15 mouse cellular contexts compared by ENCODE assay signal in genomic region chr8:105464595-105464994, GRCm38 (mm10). TPM values are rescaled to one million over a fixed set of nuclear protein-coding genes. Genes with fewer than 3 reads are reported as not detected.
DNase-seq lines count a peak whose midpoint lies in the region; ATAC-seq and TF ChIP-seq lines count a peak whose summit lies in the region.
"Had no signal": no experiment of that assay in that cellular context is flagged by ENCODE, and none has a peak within 500 bp of the region (broad histone marks: within the 10 kb centered on the region; RNA-seq: fewer than 3 reads in every experiment).

No protein-coding gene starts in this region.

- intact Hi-C loops in gastrocnemius, adult 2 months (cut with DNase I): no loop called here
- intact Hi-C loops in gastrocnemius, postnatal 36 days (cut with DNase I): no loop called here

- ATAC-seq in lung, embryonic 16.5 days (ENCODE audit: low read depth): no peak
- ATAC-seq in lung, postnatal 0 days: no peak
- ATAC-seq in hematopoietic stem cell, adult 5-6 weeks (replicated peaks in 1 of 2; ENCODE audit: insufficient read depth in 1 of 2, low FRiP score in 2 of 2, low TSS enrichment in 1 of 2, low read depth in 1 of 2, poor library complexity in 2 of 2, severe bottlenecking in 2 of 2): peak; percentile 54 to 58
- ATAC-seq: forebrain, embryonic 16.5 days had no signal

- H3K9me3 ChIP-seq in lung, embryonic 16.5 days (ENCODE audit: control insufficient read depth, low read length): no peaks in the 10 kb centered on the region
- no peaks in the 10 kb centered on the region for H3K9me3 ChIP-seq in lung, postnatal 0 days (ENCODE audit: low read length)
- H3K9me3 ChIP-seq: embryonic facial prominence, embryonic 13.5 days; limb, embryonic 10.5 days; liver, embryonic 15.5 days had no signal

- H3K27me3 ChIP-seq in lung, embryonic 16.5 days (ENCODE audit: control insufficient read depth, insufficient read depth, low read depth, low read length): no peaks in the 10 kb centered on the region
- H3K27me3 ChIP-seq in lung, postnatal 0 days (replicated peaks; ENCODE audit: insufficient read depth, low read length): no peaks in the 10 kb centered on the region
- H3K27me3 ChIP-seq: embryonic facial prominence, embryonic 13.5 days had no signal

- H3K27ac ChIP-seq in gastrocnemius, adult 2 months: peak overlapping the region; percentile 46; the same call in 1 of the 2 replicates
- H3K27ac ChIP-seq in lung, embryonic 16.5 days (ENCODE audit: low read length): no peak overlapping the region
- H3K27ac ChIP-seq in lung, postnatal 0 days (ENCODE audit: low read length): no peak overlapping the region
- H3K27ac ChIP-seq: embryonic facial prominence, embryonic 13.5 days; kidney, postnatal 0 days; limb, embryonic 10.5 days; liver, embryonic 15.5 days had no signal

- no peak overlapping the region for H3K4me2 ChIP-seq in lung, embryonic 16.5 days (ENCODE audit: low read depth, low read length)
- no peak overlapping the region for H3K4me2 ChIP-seq in lung, postnatal 0 days (replicated peaks; ENCODE audit: low read depth, low read length)
- H3K4me2 ChIP-seq: embryonic facial prominence, embryonic 13.5 days; liver, embryonic 15.5 days had no signal

- 49% methylated on average over 7 of the region's 7 CpGs for WGBS in lung, embryonic 16.5 days
- 60% methylated on average over 7 of the region's 7 CpGs for WGBS in lung, postnatal 0 days

- H3K36me3 ChIP-seq in lung, embryonic 16.5 days (ENCODE audit: control insufficient read depth, insufficient read depth, low read length): no peaks in the 10 kb centered on the region
- H3K36me3 ChIP-seq in lung, postnatal 0 days (ENCODE audit: insufficient read depth, low read length): no peaks in the 10 kb centered on the region
- H3K36me3 ChIP-seq: limb, embryonic 10.5 days; liver, embryonic 15.5 days had no signal

- H3K4me1 ChIP-seq in lung, embryonic 16.5 days (replicated peaks; ENCODE audit: control insufficient read depth, insufficient read depth, low read length): peaks cover 38% of the 10 kb centered on the region
- 0 out of 2 replicates have a peak, but pooled peaks cover 3% of the 10 kb centered on the region for H3K4me1 ChIP-seq in lung, postnatal 0 days (ENCODE audit: insufficient read depth, low read depth, low read length)

- DNase-seq in gastrocnemius, adult 2 months: peak; percentile 47
- DNase-seq in gastrocnemius, postnatal 36 days: no peak
- DNase-seq in lung, postnatal 0 days (ENCODE audit: low spot score): no peak
- peak; percentile 90 to 92 for DNase-seq in cerebellum, postnatal 10 days
- no peak for DNase-seq in natural killer cell, adult 2 months (ENCODE audit: low spot score in 2 of 2)
- DNase-seq in right cerebral cortex, adult 18-20 months: no peak
- DNase-seq: gastrocnemius, postnatal 14 days had no signal

- H3K9ac ChIP-seq in lung, embryonic 16.5 days (ENCODE audit: low read length): 0 out of 2 replicates have a peak overlapping the region, but pooled peaks have one; percentile 24
- H3K9ac ChIP-seq in lung, postnatal 0 days (replicated peaks; ENCODE audit: low read depth): no peak overlapping the region
- H3K9ac ChIP-seq: embryonic facial prominence, embryonic 13.5 days; liver, embryonic 15.5 days had no signal

- TF ChIP-seq CTCF in gastrocnemius, adult 2 months (IDR thresholded peaks at IDR 0.05): no peak
- TF ChIP-seq CTCF in lung, postnatal 0 days (IDR thresholded peaks at IDR 0.05): no peak

- no peak for TF ChIP-seq EP300 in lung, postnatal 0 days (IDR thresholded peaks at IDR 0.05)

- H3K4me3 ChIP-seq in gastrocnemius, adult 2 months: no peak overlapping the region
- no peak overlapping the region for H3K4me3 ChIP-seq in lung, embryonic 16.5 days (ENCODE audit: low read length)
- no peak overlapping the region for H3K4me3 ChIP-seq in lung, postnatal 0 days (ENCODE audit: low read depth, low read length)
- H3K4me3 ChIP-seq: embryonic facial prominence, embryonic 13.5 days; limb, embryonic 10.5 days; liver, embryonic 15.5 days had no signal

RNA-seq across cellular contexts. Expression of gene Tppp3, which starts 6.7 kb away (rescaled TPM):
- total RNA-seq in gastrocnemius, adult 2 months (2021): 10 to 100 TPM; 52.8 to 53.4 TPM
- 10 to 100 TPM; 54.1 to 54.9 TPM for total RNA-seq in gastrocnemius, postnatal 36 days (2021)
- polyA plus RNA-seq in lung, embryonic 16.5 days (2015; fragmentation: Nextera tagmentation; extraction: Ambion mirVana): 83.3 and 110 TPM in 2 replicates
- polyA plus RNA-seq in lung, postnatal 0 days (2015; fragmentation: Nextera tagmentation; extraction: Ambion mirVana): 675 and 696 TPM in 2 replicates
- 3.2 TPM in 1 of 2 replicates, not detected in the other for total RNA-seq in hematopoietic stem cell, adult 5-6 weeks (2017)

RNA-seq across cellular contexts. Expression of gene Zdhhc1, which starts 32.1 kb away (rescaled TPM):
- 10 to 100 TPM in 1 of 2 experiments, 1 to 10 TPM in 1; 9.6 to 11.2 TPM for total RNA-seq in gastrocnemius, adult 2 months (2021)
- 1 to 10 TPM; 8.1 to 8.3 TPM for total RNA-seq in gastrocnemius, postnatal 36 days (2021)
- 48.3 and 48.4 TPM in 2 replicates for polyA plus RNA-seq in lung, embryonic 16.5 days (2015; fragmentation: Nextera tagmentation; extraction: Ambion mirVana)
- polyA plus RNA-seq in lung, postnatal 0 days (2015; fragmentation: Nextera tagmentation; extraction: Ambion mirVana): 40.6 and 41.7 TPM in 2 replicates
- total RNA-seq in hematopoietic stem cell, adult 5-6 weeks (2017): 7.3 and 11.2 TPM in 2 replicates

RNA-seq across cellular contexts. Expression of gene Lrrc36, which starts 51.2 kb away (rescaled TPM):
- under 1 TPM; 0.64 to 0.73 TPM for total RNA-seq in gastrocnemius, adult 2 months (2021)
- under 1 TPM; 0.54 to 0.71 TPM for total RNA-seq in gastrocnemius, postnatal 36 days (2021)
- 1.5 and 1.6 TPM in 2 replicates for polyA plus RNA-seq in lung, embryonic 16.5 days (2015; fragmentation: Nextera tagmentation; extraction: Ambion mirVana)
- 3.7 and 3.9 TPM in 2 replicates for polyA plus RNA-seq in lung, postnatal 0 days (2015; fragmentation: Nextera tagmentation; extraction: Ambion mirVana)
- total RNA-seq in hematopoietic stem cell, adult 5-6 weeks (2017): 0.20 and 2.1 TPM in 2 replicates
- polyA plus RNA-seq: embryonic facial prominence, embryonic 13.5 days; limb, embryonic 10.5 days had no signal

RNA-seq across cellular contexts. Expression of gene Kctd19, which starts 51.3 kb away (rescaled TPM):
- total RNA-seq in gastrocnemius, adult 2 months (2021): under 1 TPM in 1 of 2 experiments, not detected in 1; 0.23 TPM
- not detected for total RNA-seq in gastrocnemius, postnatal 36 days (2021)
- polyA plus RNA-seq in lung, embryonic 16.5 days (2015; fragmentation: Nextera tagmentation; extraction: Ambion mirVana): 0.13 and 0.36 TPM in 2 replicates
- 0.14 and 0.38 TPM in 2 replicates for polyA plus RNA-seq in lung, postnatal 0 days (2015; fragmentation: Nextera tagmentation; extraction: Ambion mirVana)
- total RNA-seq in hematopoietic stem cell, adult 5-6 weeks (2017): not detected in 2 replicates
- total RNA-seq: layer of hippocampus, postnatal 14 days had no signal
- polyA plus RNA-seq: embryonic facial prominence, embryonic 13.5 days; forebrain, embryonic 16.5 days; kidney, postnatal 0 days; limb, embryonic 10.5 days; liver, embryonic 15.5 days had no signal

RNA-seq across cellular contexts. Expression of gene Hsd11b2, which starts 54.0 kb away (rescaled TPM):
- not detected for total RNA-seq in gastrocnemius, adult 2 months (2021)
- under 1 TPM in 1 of 2 experiments, not detected in 1; 0.22 TPM for total RNA-seq in gastrocnemius, postnatal 36 days (2021)
- 1.6 and 2.2 TPM in 2 replicates for polyA plus RNA-seq in lung, embryonic 16.5 days (2015; fragmentation: Nextera tagmentation; extraction: Ambion mirVana)
- 1.8 and 2.9 TPM in 2 replicates for polyA plus RNA-seq in lung, postnatal 0 days (2015; fragmentation: Nextera tagmentation; extraction: Ambion mirVana)
- not detected in 2 replicates for total RNA-seq in hematopoietic stem cell, adult 5-6 weeks (2017)

Comparison
In these comparisons a context has a peak if more than half of its experiments do, and no peak if none do; other contexts are left out.
1. DNase-seq: peak in gastrocnemius, adult 2 months (single experiment) and cerebellum, postnatal 10 days (2 of 2); none in gastrocnemius, postnatal 36 days (0 of 2), lung, postnatal 0 days (single experiment), natural killer cell, adult 2 months (0 of 2) and right cerebral cortex, adult 18-20 months (single experiment).
2. ATAC-seq: peak in hematopoietic stem cell, adult 5-6 weeks (2 of 2); none in lung, embryonic 16.5 days (single experiment) and lung, postnatal 0 days (single experiment).
3. RNA of gene Tppp3, which starts 6.7 kb away (total RNA-seq): 54.1 to 54.9 TPM in gastrocnemius, postnatal 36 days and 52.8 to 53.4 TPM in gastrocnemius, adult 2 months; 3.2 TPM in hematopoietic stem cell, adult 5-6 weeks; every median in the first group is over 10 times any median in the second.